Mouse (Mus musculus) cerebellum, adult 18-20 months (tissue): ENCODE measurements around the gene Arhgap8.
A peak's percentile ranks its signal among the peaks of the same experiment; 100 is the strongest.
"Not testable (repeated sequence)": the region's sequence is repeated elsewhere in the genome, so short reads cannot be mapped to it uniquely, and the experiment has no call there.

Experiments used
- DNase-seq, 2 experiments: peaks; one replicate each; pipeline ENCODE4 v3.0.0; 2021

Arhgap8 gene

DNA sequence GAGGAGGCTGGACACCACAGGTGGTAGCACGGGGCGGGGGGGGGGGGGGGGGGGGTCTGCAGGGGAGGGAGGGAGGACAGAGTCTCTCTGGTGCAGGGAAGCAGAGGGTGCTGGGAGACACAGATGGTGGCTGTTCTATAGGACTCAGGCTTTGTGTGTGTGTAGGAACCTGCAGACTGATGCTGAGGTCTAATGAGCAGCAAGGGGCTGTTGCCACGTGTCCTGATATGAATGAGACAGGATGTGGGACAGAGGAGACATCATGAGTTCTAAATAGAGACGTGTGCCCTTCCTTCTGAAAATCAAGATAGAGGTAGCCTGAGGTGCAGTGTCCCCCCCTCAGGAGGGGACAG is 17.1 kb downstream of the Arhgap8 start:
- no peak for DNase-seq

GRCm38 (mm10) chr15:84738246-84738645 is 18.4 kb downstream of the Arhgap8 start:
- DNase-seq = no peak

- no peak for DNase-seq
These were observed 21.7 kb downstream of the Arhgap8 start for GRCm38 (mm10) chr15:84741573-84741972.

DNA sequence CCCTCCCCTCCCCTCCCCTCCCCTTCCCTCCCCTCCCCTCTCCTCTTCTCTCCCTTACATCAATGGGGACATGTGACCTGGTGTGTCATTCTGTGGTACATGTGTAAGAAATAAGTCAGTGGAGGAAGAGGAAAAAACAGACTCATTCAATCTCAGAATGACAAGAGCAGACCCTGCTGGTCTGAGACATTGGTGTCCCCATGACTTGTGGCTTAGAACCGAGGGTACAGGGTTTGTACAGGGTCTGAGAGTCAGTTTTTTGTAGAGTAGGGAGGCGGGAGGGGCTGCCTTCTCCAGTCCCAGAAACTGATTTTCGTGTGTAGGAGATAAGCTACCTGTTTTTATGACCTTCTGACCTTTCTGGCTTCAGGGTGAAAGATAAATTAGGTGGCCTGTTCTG is 23.5 kb downstream of the Arhgap8 start:
- DNase-seq = no peak

DNA sequence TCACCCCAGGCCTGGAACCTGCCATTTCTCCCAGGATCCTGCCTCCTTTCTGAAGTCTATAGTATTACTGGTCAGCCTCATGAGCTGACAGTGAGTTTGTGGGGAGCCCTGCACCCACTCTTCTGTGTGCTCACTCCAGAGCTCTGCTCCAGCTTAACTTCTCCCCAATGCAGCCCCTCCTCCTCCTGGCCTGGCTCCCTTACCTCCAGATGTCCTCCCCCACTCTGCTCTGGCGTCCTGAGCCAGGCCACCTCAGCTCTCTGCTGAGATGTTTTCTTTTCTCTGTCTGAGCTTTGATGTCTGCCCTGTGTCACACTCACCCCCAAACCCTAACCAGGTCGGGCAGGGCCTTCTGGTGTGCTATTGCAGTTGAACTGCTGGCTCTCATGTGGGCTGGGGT is 24.5 kb downstream of the Arhgap8 start:
- no peak for DNase-seq

GRCm38 (mm10) chr15:84745831-84746230 is 26.0 kb downstream of the Arhgap8 start:
- no peak for DNase-seq

DNA sequence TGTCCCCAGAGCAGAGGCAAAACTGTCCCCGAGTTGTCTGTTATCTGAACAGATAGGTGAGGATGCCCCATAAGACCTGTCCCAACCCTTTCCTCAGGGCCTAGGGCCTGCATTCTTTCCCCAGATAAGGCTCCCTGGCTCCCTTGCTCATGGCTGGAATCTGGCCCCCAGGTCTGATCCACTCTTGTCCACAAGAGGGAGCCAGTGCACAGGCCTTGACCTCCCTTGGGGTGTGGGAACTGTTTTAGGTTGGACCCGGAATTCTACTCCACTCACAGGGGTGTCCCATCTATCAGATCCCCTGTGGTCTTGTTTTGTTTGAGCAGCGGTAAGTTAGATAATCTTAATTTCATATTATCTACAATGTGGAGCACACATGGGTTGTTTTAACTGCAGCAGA is 35.1 kb downstream of the Arhgap8 start:
- DNase-seq = peak; percentile 68 to 80

GRCm38 (mm10) chr15:84756426-84756825 is 36.6 kb downstream of the Arhgap8 start:
- DNase-seq = peak; percentile 12 to 15

DNA sequence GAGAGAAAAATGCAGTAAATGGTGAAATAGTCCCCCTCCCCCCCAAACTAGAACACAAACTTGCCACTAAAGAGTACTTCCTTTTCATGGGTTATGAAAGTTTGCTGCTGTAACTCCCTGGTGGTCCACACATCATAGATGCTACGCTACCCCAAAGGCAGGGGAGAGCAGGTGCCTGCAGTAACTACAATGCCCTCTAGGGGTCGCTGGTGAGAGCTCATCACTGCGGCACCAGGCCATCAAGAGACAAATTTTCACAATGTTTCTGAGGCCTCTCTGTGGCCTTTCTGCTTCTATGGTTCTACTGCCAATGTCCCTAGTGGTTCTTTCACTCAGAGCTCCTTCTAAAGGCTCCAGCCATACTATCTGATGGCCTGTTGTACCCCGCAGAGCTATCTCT is 38.6 kb downstream of the Arhgap8 start:
- DNase-seq = peak; percentile 31 to 53

DNA sequence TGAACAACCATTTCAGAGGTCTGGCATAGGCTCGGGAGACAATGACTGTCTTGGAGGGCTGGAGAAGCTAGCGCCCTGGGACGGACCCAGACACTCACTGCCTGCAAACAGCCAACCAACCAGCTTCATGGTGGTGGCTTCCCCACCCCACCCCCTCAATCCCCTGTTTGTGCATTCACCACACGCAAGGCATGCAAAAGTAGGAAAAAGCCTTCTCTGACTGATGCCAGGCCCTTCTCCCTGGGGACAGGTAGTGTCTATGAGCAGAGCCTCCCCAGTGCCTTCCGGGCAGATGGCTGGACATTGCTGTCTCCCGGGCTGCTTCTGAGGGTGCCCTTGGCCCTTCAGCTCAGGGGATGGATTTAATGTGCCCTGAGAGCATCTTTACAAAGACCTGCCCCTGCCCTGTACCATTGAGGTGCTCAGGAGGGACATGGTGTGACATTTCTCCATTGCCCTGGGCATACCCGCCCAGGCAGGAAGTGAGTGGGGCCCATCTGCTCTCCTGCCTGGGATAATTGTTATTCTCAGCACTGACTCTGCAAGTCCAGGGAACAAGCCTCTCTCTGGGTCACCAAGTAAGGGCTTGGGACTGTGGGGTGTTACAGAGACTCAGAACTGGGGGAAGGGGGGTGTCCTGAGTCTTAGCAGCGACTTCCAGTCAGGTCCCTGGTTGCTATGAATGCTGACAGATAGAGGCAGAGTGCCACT is 43.0 kb downstream of the Arhgap8 start:
- DNase-seq = no peak

DNA sequence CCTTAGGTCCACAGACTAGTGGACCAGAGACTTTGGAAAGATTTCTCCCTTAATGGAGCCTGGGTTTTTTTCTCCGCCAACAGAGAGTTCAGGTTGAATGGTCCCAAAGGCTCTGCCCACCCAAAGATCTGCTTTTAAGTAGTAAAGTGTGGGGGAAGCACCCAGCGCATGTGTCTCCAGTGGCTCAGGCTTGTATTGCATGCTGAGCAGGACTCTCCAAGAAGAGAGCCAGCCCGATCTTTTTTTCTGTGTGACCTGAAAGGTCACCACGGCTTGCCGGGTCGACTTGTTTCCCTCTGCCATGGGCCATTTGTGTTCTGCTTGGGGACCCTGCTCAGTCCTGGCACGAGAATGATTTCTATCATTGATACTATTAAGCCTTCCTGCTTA is 43.6 kb downstream of the Arhgap8 start:
- DNase-seq = no peak

- DNase-seq = no peak
These were observed 46.8 kb downstream of the Arhgap8 start for GRCm38 (mm10) chr15:84766621-84767020.

GRCm38 (mm10) chr15:84768531-84768930 is 48.7 kb downstream of the Arhgap8 start:
- DNase-seq = not testable (repeated sequence)

GRCm38 (mm10) chr15:84769641-84770341 is 49.9 kb downstream of the Arhgap8 start:
- no peak for DNase-seq

GRCm38 (mm10) chr15:84772191-84773111 is 52.6 kb downstream of the Arhgap8 start:
- peak; percentile 40 for DNase-seq

DNA sequence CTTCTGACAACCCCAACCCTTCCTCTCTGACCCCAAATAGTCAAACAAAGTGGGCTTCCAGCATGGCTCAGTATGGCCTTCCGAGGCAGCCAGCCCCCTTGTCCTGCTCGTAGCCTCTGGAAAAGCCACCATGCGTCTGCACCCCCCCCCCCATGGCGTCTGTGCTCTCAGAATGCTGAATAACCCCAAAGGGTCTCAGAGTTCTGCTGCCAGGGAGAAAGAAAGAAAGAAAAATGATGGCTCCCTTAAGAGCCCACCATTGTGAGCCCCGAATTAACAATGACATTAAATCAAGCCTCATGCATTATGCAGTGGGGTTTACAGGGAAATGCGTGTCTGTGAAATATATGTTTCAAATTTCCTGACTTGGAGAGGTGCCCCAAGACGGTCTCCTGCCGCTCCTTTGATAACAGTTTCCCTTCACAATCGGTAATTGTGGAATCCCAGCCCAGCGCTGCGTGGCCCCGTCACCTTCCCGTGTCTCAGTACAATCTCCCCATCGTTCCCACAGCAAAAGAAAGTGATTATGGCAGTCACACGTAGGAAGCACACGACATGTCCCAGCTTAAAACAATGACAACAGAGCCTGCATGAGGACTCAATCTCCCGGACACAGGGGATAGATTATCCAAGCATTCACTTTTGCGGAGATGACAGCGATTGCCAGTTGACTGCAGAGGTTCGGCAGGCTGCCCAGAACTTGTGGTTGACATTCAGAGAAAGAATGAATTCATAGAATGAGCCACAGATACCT is 55.7 kb downstream of the Arhgap8 start:
- no peak for DNase-seq

GRCm38 (mm10) chr15:84778587-84778986 is 58.7 kb downstream of the Arhgap8 start:
- no peak for DNase-seq

DNA sequence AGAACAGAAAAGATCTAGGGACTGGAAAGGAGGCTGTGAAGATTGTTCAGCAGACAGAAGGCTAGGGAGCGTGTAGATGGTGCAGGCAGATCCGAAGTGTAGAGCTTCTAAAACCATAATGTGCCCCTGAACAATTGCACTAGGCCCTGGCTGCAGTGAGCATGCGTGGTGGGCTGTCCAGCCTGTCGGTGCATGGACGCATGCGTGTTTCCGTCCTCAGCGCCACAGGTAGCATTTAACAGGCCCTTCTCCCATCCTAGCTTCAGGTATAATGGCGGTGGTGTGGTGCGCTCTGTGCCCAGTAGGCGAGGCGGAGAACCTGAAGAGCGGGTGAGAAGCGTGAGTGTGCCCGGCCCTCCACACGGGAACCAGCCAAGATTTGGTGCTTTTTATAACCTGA is 65.0 kb downstream of the Arhgap8 start:
- no peak for DNase-seq

- no peak for DNase-seq
These were observed 67.3 kb downstream of the Arhgap8 start for GRCm38 (mm10) chr15:84787161-84787560.

DNA sequence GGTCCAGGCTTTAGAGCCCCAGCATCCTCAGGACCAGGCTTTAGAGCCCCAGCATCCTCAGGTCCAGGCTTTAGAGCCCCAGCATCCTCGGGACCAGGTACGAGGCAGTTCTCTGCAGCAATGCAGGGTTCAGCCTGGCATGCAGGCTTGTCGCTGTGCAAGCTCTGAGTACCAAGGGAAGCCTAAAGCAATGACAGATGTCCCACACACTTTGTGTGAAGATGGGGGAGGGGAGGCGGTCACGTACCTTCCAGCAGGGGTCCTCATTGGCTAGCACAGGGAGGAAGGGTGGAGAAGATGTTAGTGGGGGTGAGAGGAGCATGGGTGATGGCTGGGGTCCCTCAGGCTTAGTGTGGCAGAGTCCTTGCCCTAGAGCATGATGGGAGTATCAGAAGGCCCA is 73.8 kb downstream of the Arhgap8 start:
- DNase-seq = no peak

DNA sequence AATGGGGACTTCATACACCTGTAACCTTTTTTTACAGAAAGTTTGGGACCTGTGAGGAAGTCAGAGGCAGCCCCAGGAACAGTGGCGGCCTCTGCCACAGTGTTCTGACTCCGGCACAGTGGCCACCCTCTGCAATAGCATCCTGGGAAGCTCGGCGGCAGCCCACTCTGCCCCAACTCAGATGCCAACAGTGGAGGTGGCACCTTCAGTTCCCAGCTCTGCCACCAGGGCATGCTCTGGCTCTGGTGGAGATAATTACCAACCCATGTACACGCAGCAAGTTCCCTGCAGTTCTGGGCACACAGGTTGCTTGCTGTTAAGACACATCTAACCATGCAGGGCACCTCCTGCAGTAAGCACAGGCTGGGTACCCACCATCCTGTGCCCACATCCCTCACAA is 80.3 kb downstream of the Arhgap8 start:
- peak; percentile 58 to 63 for DNase-seq

GRCm38 (mm10) chr15:84803685-84804084 is 83.8 kb downstream of the Arhgap8 start:
- peak; percentile 86 to 88 for DNase-seq
